Mouse (Mus musculus) hindbrain, embryonic 14.5 days (tissue): Measurements from ENCODE around the gene Sptssb. TPM values are rescaled to one million over a fixed set of nuclear protein-coding genes. Genes with fewer than 3 reads are reported as not detected.

Source experiments
- ATAC-seq: fragments of 200-750 bp; cut with Nextera tagmentation; 2 replicates; pipeline ENCODE4 v1.8.0; 2017; ENCODE audit warnings: moderate number of reproducible peaks, mild to moderate bottlenecking, moderate TSS enrichment, moderate library complexity; ENCODE audit not compliant: low FRiP score
- DNase-seq: peaks from one replicate; pipeline ENCODE4 v3.0.0-alpha.2; 2015; ENCODE audit warnings: low spot score
- H3K27ac ChIP-seq: fragments of 300-500 bp; sonication (generic); 2 replicates; pipeline ENCODE4 v1.5.1; 2014; ENCODE audit warnings: mild to moderate bottlenecking, moderate library complexity
- H3K27me3 ChIP-seq: fragments of 300-500 bp; sonication (generic); 2 replicates; pipeline ENCODE4 v1.6.1; 2014; ENCODE audit warnings: mild to moderate bottlenecking, low read length, mixed read lengths; ENCODE audit not compliant: control insufficient read depth, insufficient read depth
- H3K36me3 ChIP-seq: fragments of 300-500 bp; sonication (generic); replicated peaks from 2 replicates; pipeline ENCODE4 v1.6.1; 2014; ENCODE audit not compliant: control insufficient read depth, insufficient read depth
- H3K4me1 ChIP-seq: fragments of 300-500 bp; sonication (generic); replicated peaks from 2 replicates; pipeline ENCODE4 v1.6.1; 2014; ENCODE audit warnings: antibody characterized with exemption, low read length, mixed read lengths; ENCODE audit not compliant: control insufficient read depth, insufficient read depth
- H3K4me2 ChIP-seq: fragments of 300-500 bp; sonication (generic); replicated peaks from 2 replicates; pipeline ENCODE4 v1.6.1; 2014; ENCODE audit warnings: mild to moderate bottlenecking, moderate library complexity
- H3K4me3 ChIP-seq: fragments of 300-500 bp; sonication (generic); replicated peaks from 2 replicates; pipeline ENCODE4 v1.5.1; 2014; ENCODE audit warnings: mild to moderate bottlenecking, low read length
- H3K9ac ChIP-seq: fragments of 300-500 bp; sonication (generic); 2 replicates; pipeline ENCODE4 v1.6.1; 2014
- H3K9me3 ChIP-seq: fragments of 300-500 bp; sonication (generic); 2 replicates; pipeline ENCODE4 v1.6.1; 2016; ENCODE audit warnings: low read length; ENCODE audit not compliant: control insufficient read depth
- WGBS: fragments of 180-500 bp; shearing (Covaris S2); extraction: QIAGEN DNeasy Blood & Tissue Kit; methylation state at CpG from one replicate; pipeline ENCODE4 v1.1.7; 2014; 5-methylcytosine and 5-hydroxymethylcytosine counted together
- polyA plus RNA-seq: library from polyadenylated mRNA; unstranded; fragments of >200 nt; fragmentation: Nextera tagmentation; extraction: Ambion mirVana; gene quantifications from 2 replicates; pipeline ENCODE4 v1.2.1, GENCODE M21; 2014

The Sptssb gene
- polyA plus RNA-seq, 1 experiment from 2014 or later: 0.67 TPM

DNA sequence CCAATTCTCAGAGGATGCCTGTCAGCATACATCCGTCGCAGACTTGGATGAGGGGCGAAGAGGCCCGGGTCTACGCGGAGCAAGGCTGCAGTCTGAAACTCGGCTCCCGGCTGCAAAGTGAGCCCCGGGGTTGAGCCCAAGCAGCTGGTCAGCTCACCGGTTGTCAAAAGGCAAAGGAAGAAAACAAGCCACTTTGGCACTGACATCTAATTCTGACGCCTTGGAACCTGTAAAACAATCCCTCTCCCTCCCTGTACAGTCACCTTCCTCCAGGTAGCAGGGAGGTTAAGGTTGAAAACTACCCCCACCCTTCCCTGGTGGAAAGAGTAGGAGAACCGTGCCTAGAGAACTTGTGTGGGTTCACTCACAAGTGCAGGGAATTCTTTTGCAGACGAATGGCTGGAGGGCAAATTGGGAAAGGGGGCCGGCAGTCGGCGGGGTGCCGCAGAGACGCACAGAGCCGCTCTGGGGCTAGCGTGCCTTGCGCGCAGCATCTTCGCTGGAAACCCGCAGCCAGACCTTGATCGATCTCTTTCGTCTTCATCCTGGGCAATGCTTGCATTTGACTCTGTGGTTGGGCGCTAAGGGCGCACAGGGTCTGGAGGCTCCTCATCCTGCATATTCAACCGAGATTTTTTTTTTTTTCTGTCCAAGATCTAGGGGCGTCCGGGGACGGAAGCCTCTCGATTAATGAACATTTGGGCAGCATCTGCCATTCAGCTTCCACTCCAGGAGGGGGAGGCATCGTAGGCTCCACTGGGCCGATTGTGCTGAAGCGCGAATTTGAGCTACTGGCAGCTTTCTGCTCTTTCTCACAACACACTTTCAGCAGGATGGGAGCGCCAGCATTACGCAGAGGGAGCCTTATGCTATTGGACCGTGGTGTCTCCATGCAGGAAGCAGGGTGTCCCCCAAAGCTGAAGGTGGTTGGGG is 1.1 kb upstream of the Sptssb start:
- Histone ChIP-seq H3K4me2 (peak overlapping the region; percentile 90), H3K9ac (peak overlapping the region; percentile 59), H3K4me1 (0 out of 2 replicates have a peak, but pooled peaks cover 8% of the 10 kb centered on the region), H3K27me3 (peaks cover 16% of the 10 kb centered on the region; the same call in 1 of the 2 replicates), H3K4me3 (peak overlapping the region; percentile 44), H3K27ac (peak overlapping the region; percentile 34; the same call in 1 of the 2 replicates), H3K36me3 (no peaks in the 10 kb centered on the region), H3K9me3 (no peaks in the 10 kb centered on the region)
- DNase-seq (peak; percentile 75), ATAC-seq (peak; percentile 81)
- under 1% methylated on average over 40 of the region's 40 CpGs for WGBS

DNA sequence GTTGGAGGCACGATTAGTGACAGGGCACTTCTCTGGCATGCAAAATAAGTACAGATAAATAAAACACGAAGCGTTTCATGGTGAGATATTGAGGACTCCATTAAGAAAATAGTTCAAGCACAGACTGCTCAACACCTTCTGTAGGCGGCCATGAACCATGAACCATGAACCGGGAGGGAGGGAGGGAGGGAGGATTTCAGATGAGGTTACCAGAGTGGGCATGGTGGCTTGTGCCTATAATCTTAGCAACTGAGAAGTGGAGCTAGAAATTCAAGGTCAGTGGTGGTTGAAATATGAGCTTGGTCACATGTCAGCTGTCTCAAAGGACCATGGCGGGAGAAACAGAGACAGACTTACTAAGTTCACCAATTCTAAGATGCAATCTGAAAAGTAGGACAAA is 20.3 kb downstream of the Sptssb start:
- Histone ChIP-seq H3K27ac (no peak overlapping the region), H3K4me1 (no peaks in the 10 kb centered on the region), H3K36me3 (no peaks in the 10 kb centered on the region), H3K9me3 (no peaks in the 10 kb centered on the region), H3K4me2 (no peak overlapping the region), H3K27me3 (no peaks in the 10 kb centered on the region), H3K4me3 (no peak overlapping the region), H3K9ac (no peak overlapping the region)
- DNase-seq (no peak), ATAC-seq (no peak)
- WGBS: 84% methylated on average over 6 of the region's 6 CpGs

DNA sequence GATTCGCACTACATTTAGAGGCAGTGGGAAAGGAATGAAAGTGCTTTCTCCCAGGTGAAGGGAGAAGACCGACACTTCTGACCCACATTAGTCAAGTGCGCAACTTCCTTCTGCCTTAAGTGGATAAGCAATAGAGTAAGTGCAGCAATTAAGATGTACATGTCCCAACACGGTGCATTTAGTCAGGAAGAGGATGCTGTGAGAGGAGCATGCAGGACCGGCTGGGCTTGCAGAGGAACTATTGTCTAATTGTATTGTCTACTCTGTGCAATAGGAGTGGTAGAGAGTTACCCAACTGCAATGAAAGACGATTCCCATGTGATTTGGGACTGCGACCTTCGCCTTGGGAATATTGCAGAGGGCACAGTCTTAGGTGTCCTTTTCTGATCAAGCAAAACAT is 30.2 kb downstream of the Sptssb start:
- H3K9ac ChIP-seq: no peak overlapping the region
- no peak overlapping the region for H3K4me2 ChIP-seq
- 85% methylated on average over 8 of the region's 8 CpGs for WGBS
- ATAC-seq (no peak), DNase-seq (no peak)
- no peaks in the 10 kb centered on the region for H3K4me1 ChIP-seq
- no peak overlapping the region for H3K27ac ChIP-seq
- no peaks in the 10 kb centered on the region for H3K9me3 ChIP-seq
- no peaks in the 10 kb centered on the region for H3K36me3 ChIP-seq
- H3K4me3 ChIP-seq: no peak overlapping the region
- no peaks in the 10 kb centered on the region for H3K27me3 ChIP-seq

DNA sequence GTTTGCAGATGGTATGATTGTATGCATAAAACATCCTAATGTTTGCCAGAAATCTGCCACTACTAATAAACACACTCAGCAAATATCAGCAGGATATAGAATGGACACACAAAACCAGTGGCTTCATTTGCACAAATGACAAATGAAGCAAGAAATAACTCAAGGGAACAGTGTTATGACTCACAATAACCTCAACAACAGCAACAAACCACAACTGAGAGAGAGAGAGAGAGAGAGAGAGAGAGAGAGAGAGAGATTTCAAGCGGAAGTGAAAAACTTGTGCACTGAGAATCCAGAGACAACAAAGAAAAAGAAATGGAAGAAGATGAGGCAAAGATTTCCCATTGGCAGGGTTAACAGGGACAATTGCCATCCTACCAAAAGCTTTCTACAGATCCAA is 35.2 kb downstream of the Sptssb start:
- no peak overlapping the region for H3K4me3 ChIP-seq
- no peak for DNase-seq
- no peaks in the 10 kb centered on the region for H3K9me3 ChIP-seq
- 94% methylated on average over 1 of the region's 1 CpGs for WGBS
- H3K4me1 ChIP-seq: no peaks in the 10 kb centered on the region
- ATAC-seq: no peak
- H3K27ac ChIP-seq: no peak overlapping the region
- no peak overlapping the region for H3K4me2 ChIP-seq
- H3K27me3 ChIP-seq: no peaks in the 10 kb centered on the region
- H3K36me3 ChIP-seq: no peaks in the 10 kb centered on the region
- H3K9ac ChIP-seq: no peak overlapping the region

DNA sequence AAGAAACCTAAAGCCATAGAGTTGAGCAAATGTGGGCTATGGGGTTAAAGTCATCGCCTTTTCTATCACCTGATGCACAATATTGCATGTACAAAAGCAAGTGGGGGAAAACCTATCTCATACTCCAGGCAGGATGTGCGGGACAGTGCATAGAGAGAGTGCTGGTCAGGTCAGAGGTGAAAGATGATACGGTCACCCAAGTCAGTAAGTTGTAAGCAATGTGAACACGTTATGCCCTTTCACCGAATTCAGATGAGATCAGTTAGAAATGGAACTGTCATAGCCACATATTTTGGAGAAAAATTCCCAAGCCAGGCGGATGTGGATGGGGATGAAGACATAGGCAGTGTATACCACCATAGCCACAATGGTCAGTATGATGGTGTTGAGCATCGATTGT is 39.1 kb downstream of the Sptssb start:
- no peaks in the 10 kb centered on the region for H3K36me3 ChIP-seq
- 88% methylated on average over 7 of the region's 7 CpGs for WGBS
- ATAC-seq: no peak

DNA sequence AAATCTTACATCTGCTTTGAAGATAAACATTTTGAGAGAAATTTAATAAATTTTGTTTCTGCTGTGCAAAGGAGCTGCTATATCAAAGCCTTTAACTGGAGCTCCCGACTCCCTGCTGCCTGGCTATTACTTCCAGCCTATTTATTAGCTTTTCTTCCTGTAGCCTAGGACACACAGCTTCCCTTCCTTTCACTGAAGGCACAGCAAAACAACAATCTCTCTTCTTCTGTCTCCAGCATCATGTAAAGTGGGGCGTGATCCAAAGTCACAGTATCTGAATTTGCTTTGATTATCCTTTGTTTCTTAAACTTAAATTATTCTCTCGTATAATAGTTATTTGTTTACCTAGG is 39.9 kb downstream of the Sptssb start:
- H3K4me3 ChIP-seq: no peak overlapping the region
- no peaks in the 10 kb centered on the region for H3K4me1 ChIP-seq
- H3K9ac ChIP-seq: no peak overlapping the region
- 35% methylated on average over 3 of the region's 3 CpGs for WGBS
- ATAC-seq (no peak), DNase-seq (no peak)
- no peak overlapping the region for H3K4me2 ChIP-seq
- no peaks in the 10 kb centered on the region for H3K9me3 ChIP-seq
- no peaks in the 10 kb centered on the region for H3K27me3 ChIP-seq
- no peaks in the 10 kb centered on the region for H3K36me3 ChIP-seq
- H3K27ac ChIP-seq: no peak overlapping the region

More for the DNA sequence above, 39.1 kb downstream of the Sptssb start:
- Histone ChIP-seq H3K4me1 (no peaks in the 10 kb centered on the region), H3K27ac (no peak overlapping the region), H3K4me3 (no peak overlapping the region), H3K4me2 (no peak overlapping the region), H3K9ac (no peak overlapping the region), H3K27me3 (no peaks in the 10 kb centered on the region), H3K9me3 (no peaks in the 10 kb centered on the region)
- no peak for DNase-seq

DNA sequence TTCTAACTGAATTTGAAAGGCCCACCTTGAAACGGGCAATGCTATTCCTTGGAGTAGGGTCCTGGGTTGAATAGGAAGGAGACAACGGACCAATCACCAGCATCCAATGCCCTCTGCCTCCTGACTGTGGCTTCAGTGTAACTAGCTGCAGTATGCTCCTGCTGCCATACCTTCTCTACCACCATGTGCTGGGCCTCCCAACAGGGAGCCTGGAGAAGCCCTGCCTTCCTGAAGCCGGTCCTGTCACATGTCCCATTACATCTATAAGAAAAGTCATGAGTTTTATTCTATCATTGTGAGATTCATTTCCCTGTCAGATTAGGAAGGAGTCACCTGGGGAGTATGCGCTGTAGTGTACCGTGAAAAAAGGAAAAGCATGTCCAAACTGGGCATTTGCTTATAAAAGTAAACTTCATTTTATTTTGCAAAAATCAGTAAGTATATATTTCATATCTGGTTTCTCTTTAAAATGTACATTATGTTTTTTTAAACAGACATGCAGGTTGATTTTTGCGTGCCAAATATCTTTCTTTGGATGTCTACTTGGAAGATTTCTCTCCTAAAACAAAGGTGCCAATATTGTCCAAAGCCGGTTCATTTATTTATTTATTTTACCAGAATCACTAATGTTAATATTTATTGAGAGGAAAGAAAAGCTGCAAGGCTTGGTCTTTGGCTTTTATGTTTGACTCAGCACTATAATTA is 40.4 kb downstream of the Sptssb start:
- Histone ChIP-seq H3K4me2 (no peak overlapping the region), H3K27ac (no peak overlapping the region), H3K9me3 (no peaks in the 10 kb centered on the region), H3K4me3 (no peak overlapping the region), H3K9ac (no peak overlapping the region), H3K4me1 (no peaks in the 10 kb centered on the region), H3K27me3 (no peaks in the 10 kb centered on the region), H3K36me3 (no peaks in the 10 kb centered on the region)
- WGBS: 77% methylated on average over 7 of the region's 7 CpGs
- ATAC-seq (no peak), DNase-seq (no peak)

DNA sequence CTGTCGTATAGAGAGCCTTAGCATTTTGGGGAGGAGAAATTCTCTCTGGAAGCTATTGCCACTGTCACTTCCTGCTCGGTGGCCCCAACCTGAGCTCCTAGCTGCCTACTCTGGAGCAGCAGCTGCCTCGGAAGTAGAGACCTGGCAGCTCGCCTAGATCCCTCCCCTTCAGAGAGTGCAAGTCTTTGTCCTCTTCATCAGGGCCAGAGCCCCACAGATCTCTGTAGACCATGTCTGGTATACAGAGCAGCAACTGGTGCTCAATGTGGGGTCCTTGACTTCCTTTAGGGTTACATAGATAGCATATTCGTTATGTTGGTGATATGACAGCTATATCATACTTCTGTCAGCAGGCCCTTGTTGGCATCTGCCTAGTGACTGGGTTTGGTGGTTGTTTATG is 41.3 kb downstream of the Sptssb start:
- Histone ChIP-seq H3K36me3 (no peaks in the 10 kb centered on the region), H3K9ac (no peak overlapping the region), H3K4me2 (no peak overlapping the region), H3K9me3 (no peaks in the 10 kb centered on the region), H3K4me3 (no peak overlapping the region), H3K27ac (no peak overlapping the region), H3K27me3 (no peaks in the 10 kb centered on the region), H3K4me1 (no peaks in the 10 kb centered on the region)
- 72% methylated on average over 5 of the region's 5 CpGs for WGBS
- DNase-seq (no peak), ATAC-seq (0 out of 2 replicates have a peak, but pooled peaks have one; percentile 24)

DNA sequence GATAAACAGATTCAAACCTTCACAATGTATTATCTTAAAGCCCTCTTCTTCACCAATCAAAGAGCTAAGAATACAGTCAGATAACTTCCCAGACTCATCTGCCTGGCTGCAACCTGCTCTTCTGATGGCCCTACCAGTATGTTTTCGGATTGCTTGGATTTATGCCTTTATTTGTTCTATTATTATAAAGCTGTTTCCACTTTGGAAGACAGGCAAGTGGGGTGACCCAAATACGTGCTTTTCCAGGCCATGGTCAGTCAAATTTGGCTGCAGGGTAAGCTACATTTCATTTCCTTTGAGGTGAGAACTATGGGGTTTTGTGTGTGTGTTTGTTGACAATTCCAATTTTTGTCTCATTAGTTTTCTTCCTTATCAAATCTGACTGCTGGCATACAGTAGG is 43.2 kb downstream of the Sptssb start:
- no peak overlapping the region for H3K4me3 ChIP-seq
- no peak overlapping the region for H3K4me2 ChIP-seq
- H3K27me3 ChIP-seq: no peaks in the 10 kb centered on the region
- ATAC-seq: no peak
- DNase-seq: no peak
- no peaks in the 10 kb centered on the region for H3K36me3 ChIP-seq
- no peak overlapping the region for H3K9ac ChIP-seq
- whole genome bisulfite sequencing: 79% methylated on average over 2 of the region's 2 CpGs
- H3K27ac ChIP-seq: no peak overlapping the region
- H3K9me3 ChIP-seq: no peaks in the 10 kb centered on the region
- no peaks in the 10 kb centered on the region for H3K4me1 ChIP-seq
